Mouse (Mus musculus): Measurements from ENCODE around the gene Comtd1. TPM values are rescaled to one million over a fixed set of nuclear protein-coding genes. Genes with fewer than 3 reads are reported as not detected.

Gene Comtd1
- polyA plus RNA-seq, 1 experiment from 2014 or later, result 26.6 TPM

- H3K27me3 ChIP-seq, result no peaks in the 10 kb centered on the region
- no peak overlapping the region for H3K27ac ChIP-seq
- no peak for ATAC-seq
- H3K4me1 ChIP-seq (replicated peaks), result no peaks in the 10 kb centered on the region
- H3K9me3 ChIP-seq, result no peaks in the 10 kb centered on the region
- H3K4me2 ChIP-seq (replicated peaks), result no peak overlapping the region
- 89% methylated on average over 10 of the region's 10 CpGs for WGBS
- H3K36me3 ChIP-seq, result no peaks in the 10 kb centered on the region
- H3K9ac ChIP-seq (replicated peaks), result no peak overlapping the region
- H3K4me3 ChIP-seq (replicated peaks), result no peak overlapping the region
Measured at GRCm38 (mm10) chr14:21811744-21812393, 36.9 kb downstream of the Comtd1 start.

- WGBS, result 86% methylated on average over 4 of the region's 4 CpGs
- Histone ChIP-seq H3K4me2 (replicated peaks) (no peak overlapping the region), H3K36me3 (no peaks in the 10 kb centered on the region), H3K27ac (no peak overlapping the region), H3K9ac (replicated peaks) (no peak overlapping the region), H3K9me3 (no peaks in the 10 kb centered on the region), H3K4me1 (replicated peaks) (no peaks in the 10 kb centered on the region), H3K27me3 (no peaks in the 10 kb centered on the region), H3K4me3 (replicated peaks) (no peak overlapping the region)
- no peak for ATAC-seq
Measured at GRCm38 (mm10) chr14:21811301-21811700, 37.5 kb downstream of the Comtd1 start.

- no peaks in the 10 kb centered on the region for H3K4me1 ChIP-seq (replicated peaks)
Measured at GRCm38 (mm10) chr14:21809418-21809817, 39.4 kb downstream of the Comtd1 start.

GRCm38 (mm10) chr14:21808208-21808922 lies 40.4 kb downstream of the Comtd1 start:
- H3K4me2 ChIP-seq (replicated peaks), result no peak overlapping the region
- ATAC-seq, result no peak
- H3K9ac ChIP-seq (replicated peaks), result no peak overlapping the region
- H3K27me3 ChIP-seq, result no peaks in the 10 kb centered on the region
- no peak overlapping the region for H3K4me3 ChIP-seq (replicated peaks)
- no peaks in the 10 kb centered on the region for H3K36me3 ChIP-seq
- H3K9me3 ChIP-seq, result no peaks in the 10 kb centered on the region
- H3K4me1 ChIP-seq (replicated peaks), result no peaks in the 10 kb centered on the region
- H3K27ac ChIP-seq, result no peak overlapping the region
- 88% methylated on average over 8 of the region's 8 CpGs for WGBS

More at GRCm38 (mm10) chr14:21809418-21809817, 39.4 kb downstream of the Comtd1 start:
- no peak overlapping the region for H3K4me3 ChIP-seq (replicated peaks)
- no peak for ATAC-seq
- H3K4me2 ChIP-seq (replicated peaks), result no peak overlapping the region
- H3K27me3 ChIP-seq, result no peaks in the 10 kb centered on the region
- no peak overlapping the region for H3K9ac ChIP-seq (replicated peaks)
- WGBS, result 91% methylated on average over 2 of the region's 2 CpGs
- no peak overlapping the region for H3K27ac ChIP-seq
- no peaks in the 10 kb centered on the region for H3K36me3 ChIP-seq
- no peaks in the 10 kb centered on the region for H3K9me3 ChIP-seq

- H3K27ac ChIP-seq, result no peak overlapping the region
- H3K4me2 ChIP-seq (replicated peaks), result no peak overlapping the region
- no peaks in the 10 kb centered on the region for H3K36me3 ChIP-seq
- H3K4me3 ChIP-seq (replicated peaks), result no peak overlapping the region
- 91% methylated on average over 3 of the region's 3 CpGs for WGBS
- no peaks in the 10 kb centered on the region for H3K9me3 ChIP-seq
- no peak for ATAC-seq
- no peaks in the 10 kb centered on the region for H3K27me3 ChIP-seq
- H3K9ac ChIP-seq (replicated peaks), result no peak overlapping the region
- H3K4me1 ChIP-seq (replicated peaks), result no peaks in the 10 kb centered on the region
Measured at GRCm38 (mm10) chr14:21806631-21807160, 42.1 kb downstream of the Comtd1 start.

GRCm38 (mm10) chr14:21806203-21806602 lies 42.6 kb downstream of the Comtd1 start:
- Histone ChIP-seq H3K9me3 (no peaks in the 10 kb centered on the region), H3K4me2 (replicated peaks) (no peak overlapping the region), H3K9ac (replicated peaks) (no peak overlapping the region), H3K4me3 (replicated peaks) (no peak overlapping the region), H3K36me3 (no peaks in the 10 kb centered on the region), H3K27me3 (no peaks in the 10 kb centered on the region), H3K4me1 (replicated peaks) (no peaks in the 10 kb centered on the region), H3K27ac (no peak overlapping the region)
- WGBS, result 92% methylated on average over 2 of the region's 2 CpGs
- no peak for ATAC-seq

GRCm38 (mm10) chr14:21802543-21803206 lies 46.1 kb downstream of the Comtd1 start:
- 96% methylated on average over 6 of the region's 6 CpGs for WGBS
- no peak overlapping the region for H3K27ac ChIP-seq
- H3K9ac ChIP-seq (replicated peaks), result no peak overlapping the region
- no peak overlapping the region for H3K4me2 ChIP-seq (replicated peaks)
- no peaks in the 10 kb centered on the region for H3K4me1 ChIP-seq (replicated peaks)
- no peaks in the 10 kb centered on the region for H3K9me3 ChIP-seq
- H3K4me3 ChIP-seq (replicated peaks), result no peak overlapping the region
- H3K36me3 ChIP-seq, result peaks cover 11% of the 10 kb centered on the region; the same call in 1 of the 2 replicates
- H3K27me3 ChIP-seq, result no peaks in the 10 kb centered on the region
- no peak for ATAC-seq

GRCm38 (mm10) chr14:21801624-21802023 lies 47.2 kb downstream of the Comtd1 start:
- Histone ChIP-seq H3K36me3 (peaks cover 11% of the 10 kb centered on the region; the same call in 1 of the 2 replicates), H3K4me3 (replicated peaks) (no peak overlapping the region), H3K27ac (no peak overlapping the region), H3K9ac (replicated peaks) (no peak overlapping the region), H3K4me1 (replicated peaks) (no peaks in the 10 kb centered on the region), H3K9me3 (no peaks in the 10 kb centered on the region), H3K27me3 (no peaks in the 10 kb centered on the region), H3K4me2 (replicated peaks) (no peak overlapping the region)
- WGBS, result 83% methylated on average over 7 of the region's 7 CpGs
- no peak for ATAC-seq

GRCm38 (mm10) chr14:21800641-21801040 lies 48.1 kb downstream of the Comtd1 start:
- H3K9me3 ChIP-seq, result no peaks in the 10 kb centered on the region
- no peak overlapping the region for H3K4me2 ChIP-seq (replicated peaks)
- H3K27me3 ChIP-seq, result no peaks in the 10 kb centered on the region
- no peak overlapping the region for H3K27ac ChIP-seq
- no peak overlapping the region for H3K9ac ChIP-seq (replicated peaks)
- no peaks in the 10 kb centered on the region for H3K4me1 ChIP-seq (replicated peaks)
- no peak for ATAC-seq
- no peak overlapping the region for H3K4me3 ChIP-seq (replicated peaks)
- WGBS, result 96% methylated on average over 4 of the region's 4 CpGs
- H3K36me3 ChIP-seq, result peaks cover 11% of the 10 kb centered on the region; the same call in 1 of the 2 replicates

Other genes starting within 250 kb of the Comtd1 start
- gene Dupd1, start 134.4 kb downstream of the Comtd1 start, polyA plus RNA-seq (2015; fragmentation: Nextera tagmentation; extraction: Ambion mirVana), result 0.13 and 0.18 TPM in 2 replicates
- 17.2 and 19.2 TPM in 2 replicates for gene Samd8, start 98.4 kb downstream of the Comtd1 start, polyA plus RNA-seq (2015; fragmentation: Nextera tagmentation; extraction: Ambion mirVana)
- gene Dusp13, start 97.8 kb downstream of the Comtd1 start, polyA plus RNA-seq (2015; fragmentation: Nextera tagmentation; extraction: Ambion mirVana), result not detected in 2 replicates
- gene Vdac2, start 23.7 kb downstream of the Comtd1 start, polyA plus RNA-seq (2015; fragmentation: Nextera tagmentation; extraction: Ambion mirVana), result 266 and 276 TPM in 2 replicates
- gene Zfp503, start 140.6 kb upstream of the Comtd1 start, polyA plus RNA-seq (2015; fragmentation: Nextera tagmentation; extraction: Ambion mirVana), result 8.0 and 11.0 TPM in 2 replicates
- 0.23 TPM in 1 of 2 replicates, not detected in the other for gene Lrmda, start 170.7 kb upstream of the Comtd1 start, polyA plus RNA-seq (2015; fragmentation: Nextera tagmentation; extraction: Ambion mirVana)